Mouse (Mus musculus): ENCODE results near the gene Abcc10.
A peak's percentile ranks its signal among the peaks of the same experiment; 100 is the strongest.

The Abcc10 gene

DNA sequence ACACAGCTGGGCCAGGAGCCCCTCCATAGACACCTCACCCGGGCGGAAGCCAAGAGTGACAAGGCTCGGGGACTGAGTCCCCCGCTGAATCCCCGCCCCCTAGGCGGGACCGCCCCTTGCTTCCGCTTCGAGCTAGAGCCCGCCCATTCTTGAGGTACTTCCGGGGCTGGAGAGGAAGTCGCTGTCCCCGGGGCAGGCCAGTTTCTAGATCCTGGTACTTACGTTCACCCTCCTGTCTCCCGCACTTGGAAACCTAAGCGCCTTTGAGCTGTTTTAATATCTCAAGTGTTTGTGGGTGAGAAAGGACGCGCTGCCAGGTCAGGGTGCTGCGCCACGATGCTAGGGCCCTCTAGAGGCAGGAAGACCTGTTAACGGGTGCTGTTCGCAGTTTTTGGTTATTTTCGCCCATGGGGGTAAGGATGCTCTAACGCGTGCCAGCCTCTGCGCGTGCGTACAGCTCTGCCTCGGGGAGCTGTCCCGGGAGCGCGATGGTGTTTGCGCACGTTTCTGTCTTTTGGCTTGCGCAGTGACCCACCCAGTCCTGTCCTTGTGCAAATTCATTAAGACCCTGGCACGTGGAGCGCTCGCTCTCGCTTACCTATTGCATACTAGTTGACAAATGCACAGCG lies at the start of gene Abcc10:
Gene Abcc10, minus strand, starts transcription at position 447 of the 629 bp plus-strand sequence.
- peak; percentile 96 for DNase-seq (ENCODE audit: low read depth, low spot score)

- DNase-seq (ENCODE audit: low read depth, low spot score) = peak; percentile 55
These were observed 43.6 kb upstream of the Abcc10 start for GRCm38 (mm10) chr17:46371783-46372182.

DNA sequence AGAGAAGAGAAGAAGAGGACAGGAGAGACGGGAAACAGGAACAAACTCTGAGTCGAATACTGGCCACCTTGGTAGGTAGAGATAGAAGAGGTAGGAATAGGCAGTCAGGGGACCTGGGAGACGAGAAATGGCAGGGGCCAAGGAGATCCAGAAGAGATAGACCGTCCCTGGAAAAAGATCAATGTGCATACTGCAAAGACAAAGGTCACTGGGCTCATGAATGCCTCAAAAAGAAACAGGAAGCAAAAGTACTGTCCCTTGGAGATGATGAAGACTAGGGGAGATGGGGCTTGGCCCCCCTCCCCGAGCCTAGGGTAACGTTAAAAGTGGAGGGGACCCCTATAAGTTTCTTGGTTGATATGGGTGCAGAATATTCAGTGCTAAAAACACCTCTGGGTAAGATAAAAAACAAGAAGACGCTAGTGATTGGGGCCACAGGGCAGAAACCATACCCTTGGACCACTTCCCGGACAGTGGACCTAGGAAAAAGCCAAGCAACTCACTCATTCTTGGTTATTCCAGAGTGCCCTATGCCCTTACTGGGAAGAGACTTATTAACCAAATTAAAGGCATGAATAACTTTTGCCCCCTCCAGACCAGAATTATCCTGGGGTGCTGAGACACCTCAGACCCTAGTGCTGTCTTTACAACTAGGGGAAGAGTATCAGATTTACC lies 23.0 kb upstream of the Abcc10 start:
- DNase-seq (ENCODE audit: low read depth, low spot score) = no peak

DNA sequence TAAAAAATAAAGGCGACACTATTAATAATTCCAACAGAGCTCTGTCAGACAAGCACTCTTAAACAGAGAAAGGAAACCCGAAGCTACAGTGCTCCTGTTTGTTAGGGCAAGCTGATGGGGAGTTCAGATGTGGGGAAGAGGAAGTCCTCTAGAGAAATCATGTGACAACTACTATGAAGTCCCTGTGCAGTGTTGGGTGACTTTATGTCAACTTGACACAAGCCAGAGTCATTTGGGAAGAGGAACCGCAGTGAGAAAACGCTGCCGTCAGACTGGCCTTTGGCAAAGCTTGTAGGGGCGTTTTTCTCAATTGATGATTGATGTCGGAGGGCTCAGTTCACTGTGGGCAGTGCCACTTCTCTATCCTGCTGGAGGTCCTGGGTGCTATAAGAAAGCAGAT lies 13.1 kb upstream of the Abcc10 start:
- no peak for DNase-seq (ENCODE audit: low read depth, low spot score)

GRCm38 (mm10) chr17:46336475-46336874 lies 8.3 kb upstream of the Abcc10 start:
- peak; percentile 46 for DNase-seq (ENCODE audit: low read depth, low spot score)

DNA sequence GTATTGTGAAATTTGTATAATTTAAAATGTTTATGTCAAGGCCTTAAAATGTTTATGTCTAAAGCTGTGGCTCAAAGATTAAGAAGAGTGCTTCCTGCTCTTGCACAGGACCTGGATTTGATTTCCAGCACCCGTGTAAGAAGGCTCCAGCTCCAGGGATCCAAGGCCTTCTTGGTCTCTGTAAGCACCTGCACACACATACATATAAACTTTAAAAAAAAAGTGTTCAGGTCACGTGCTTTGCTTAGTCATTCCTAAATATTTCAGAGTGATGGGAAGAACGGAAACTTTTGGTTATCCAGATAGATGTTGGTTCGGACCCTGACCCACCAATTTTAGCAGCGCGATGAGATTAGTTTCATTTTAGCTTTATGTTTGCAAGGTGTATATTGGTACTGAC lies 571 bp upstream of the Abcc10 start:
- peak; percentile 39 for DNase-seq (ENCODE audit: low read depth, low spot score)

DNA sequence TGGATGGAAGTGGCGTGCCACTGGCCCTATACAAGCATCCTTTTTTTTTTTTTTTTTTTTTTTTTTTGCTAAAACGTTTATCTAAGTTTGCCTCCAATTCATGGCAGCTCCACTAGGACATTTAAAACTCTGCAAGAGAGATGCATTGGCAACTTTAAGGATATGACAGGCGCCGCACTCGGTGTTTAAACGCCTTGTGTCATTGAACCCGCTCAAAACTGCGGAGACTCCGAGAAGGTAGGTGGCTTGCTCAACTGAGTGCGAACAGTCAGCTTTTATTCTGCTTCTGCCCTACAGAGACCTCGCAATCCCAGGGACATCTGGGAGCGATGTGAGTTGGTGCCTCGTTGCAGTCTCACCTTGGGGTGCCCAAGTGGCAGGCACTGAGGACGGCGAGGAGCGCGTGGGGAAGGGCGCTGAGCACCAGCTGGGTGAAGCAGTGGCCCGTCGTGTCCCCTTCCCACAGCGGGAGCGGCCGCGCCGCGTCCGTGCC lies 693 bp downstream of the Abcc10 start:
- peak; percentile 49 for DNase-seq (ENCODE audit: low read depth, low spot score)

DNA sequence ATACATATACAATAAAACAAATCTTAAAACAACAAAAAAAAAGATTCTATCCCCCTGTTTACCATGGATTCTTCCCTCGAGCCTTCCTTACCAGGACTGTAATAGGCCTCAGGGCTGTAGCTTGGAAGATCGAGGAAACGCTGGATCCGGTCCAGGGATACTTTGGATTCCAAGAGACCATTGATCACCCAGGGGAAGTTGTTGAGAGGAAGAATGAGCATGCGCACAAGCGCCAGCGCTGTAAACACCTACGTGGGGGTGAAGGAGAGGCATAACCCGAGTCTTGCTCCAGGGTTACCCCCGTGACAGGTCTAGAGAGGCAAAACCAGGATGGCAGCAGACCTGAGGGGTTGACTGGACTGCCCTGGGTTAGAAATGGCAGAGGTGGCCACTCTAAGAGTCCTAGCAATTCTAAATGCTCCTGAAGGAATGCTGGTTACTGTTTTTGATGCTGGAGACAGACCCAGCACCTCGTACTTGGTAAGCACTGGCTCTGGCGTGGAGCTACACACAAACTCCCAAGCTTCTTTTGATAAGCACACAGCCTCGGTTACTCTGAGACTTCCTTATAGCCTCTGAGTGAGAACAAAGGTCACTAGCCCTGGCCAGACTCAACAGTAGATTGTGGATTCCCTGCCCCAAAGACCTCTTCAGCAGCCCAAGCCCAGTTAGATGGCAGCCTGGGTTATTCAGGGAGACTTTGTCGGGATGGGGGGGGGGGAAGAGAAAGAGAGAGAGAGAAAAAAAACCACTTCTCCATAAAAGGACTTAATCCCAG lies 5.9 kb downstream of the Abcc10 start:
- no peak for DNase-seq (ENCODE audit: low read depth, low spot score)

GRCm38 (mm10) chr17:46320492-46320891 lies 7.7 kb downstream of the Abcc10 start:
- DNase-seq (ENCODE audit: low read depth, low spot score) = no peak

- DNase-seq (ENCODE audit: low read depth, low spot score) = peak; percentile 47
These were observed 12.3 kb downstream of the Abcc10 start for GRCm38 (mm10) chr17:46315813-46316212.

- DNase-seq (ENCODE audit: low read depth, low spot score) = no peak
These were observed 14.9 kb downstream of the Abcc10 start for GRCm38 (mm10) chr17:46313135-46313715.

- no peak for DNase-seq (ENCODE audit: low read depth, low spot score)
These were observed 17.6 kb downstream of the Abcc10 start for GRCm38 (mm10) chr17:46310515-46310914.

- DNase-seq (ENCODE audit: low read depth, low spot score) = no peak
These were observed 18.3 kb downstream of the Abcc10 start for GRCm38 (mm10) chr17:46309835-46310234.

DNA sequence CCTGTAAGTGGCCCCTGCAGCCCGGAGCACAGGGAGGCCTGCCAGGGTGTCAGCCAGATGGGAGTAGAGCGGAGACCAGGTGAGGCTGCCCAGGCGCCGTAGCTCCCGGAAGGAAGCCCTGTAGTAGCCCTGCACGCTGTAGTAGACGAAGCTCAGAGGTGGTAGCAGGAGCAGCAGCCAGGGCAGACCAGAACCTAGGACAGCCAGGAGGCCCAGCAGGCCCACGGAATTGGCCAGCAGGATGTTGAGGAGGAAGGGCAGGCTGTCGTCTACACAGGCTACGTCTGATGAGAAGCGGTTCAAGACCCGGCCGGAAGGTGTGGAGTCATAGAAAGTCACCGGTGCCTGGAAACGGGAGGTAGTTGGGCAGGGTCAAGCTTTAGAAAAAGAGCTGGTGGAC lies 21.2 kb downstream of the Abcc10 start:
- no peak for DNase-seq (ENCODE audit: low read depth, low spot score)

GRCm38 (mm10) chr17:46304184-46304583 lies 24.0 kb downstream of the Abcc10 start:
- DNase-seq (ENCODE audit: low read depth, low spot score) = no peak

GRCm38 (mm10) chr17:46301892-46302291 lies 26.3 kb downstream of the Abcc10 start:
- DNase-seq (ENCODE audit: low read depth, low spot score) = no peak

- peak; percentile 92 for DNase-seq (ENCODE audit: low read depth, low spot score)
These were observed 29.8 kb downstream of the Abcc10 start for GRCm38 (mm10) chr17:46298220-46298913.

DNA sequence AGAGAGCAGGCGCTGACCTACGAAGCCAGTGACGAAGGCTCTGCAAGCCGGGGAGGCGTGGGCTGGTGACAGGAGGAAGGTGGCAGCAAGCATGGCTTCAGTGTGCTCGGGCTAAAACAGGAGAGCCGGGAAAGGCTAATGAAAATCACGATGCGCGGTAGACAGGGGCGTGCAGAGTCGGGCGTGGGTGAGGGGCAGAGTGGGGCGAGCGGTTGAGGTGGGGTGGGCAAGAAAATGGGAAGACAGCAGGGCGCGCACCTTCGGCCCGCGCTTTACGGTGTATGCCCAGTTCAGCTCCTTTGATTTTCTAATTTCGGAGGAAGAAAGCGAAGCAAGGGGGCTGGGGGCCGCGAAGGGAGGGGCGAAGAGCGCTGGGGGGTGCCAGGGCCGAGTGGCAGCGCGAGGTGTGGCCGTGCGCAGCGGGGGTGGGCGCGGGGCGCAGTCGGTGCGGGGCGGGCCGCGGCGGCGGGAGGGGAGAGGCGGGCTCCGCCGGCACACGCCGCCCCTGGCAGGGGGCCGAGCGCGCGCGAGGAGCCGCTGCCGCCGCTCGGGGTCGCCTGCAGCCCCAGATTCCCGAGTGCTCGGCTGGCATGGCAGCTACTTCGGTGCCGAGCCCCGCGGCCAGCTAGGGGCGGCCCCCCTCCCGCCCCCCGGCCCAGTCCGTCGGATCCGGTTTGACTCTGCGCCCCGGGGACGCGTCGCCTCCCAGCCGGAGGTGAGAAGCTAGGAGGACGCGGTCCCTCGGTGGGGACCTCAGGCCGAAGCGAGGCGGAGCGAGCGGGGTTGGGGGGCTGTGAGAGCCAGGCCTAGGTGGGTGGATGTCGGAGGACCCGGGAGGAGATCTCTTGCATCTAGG lies 30.6 kb downstream of the Abcc10 start, which contains the start of gene Dlk2:
Gene Dlk2, plus strand, starts transcription at position 58 of the 856 bp plus-strand sequence.
- no peak for DNase-seq (ENCODE audit: low read depth, low spot score)

GRCm38 (mm10) chr17:46297028-46297363 lies 31.2 kb downstream of the Abcc10 start:
- DNase-seq (ENCODE audit: low read depth, low spot score) = no peak

- DNase-seq (ENCODE audit: low read depth, low spot score) = no peak
These were observed 31.6 kb downstream of the Abcc10 start for GRCm38 (mm10) chr17:46296601-46297000.
